Mouse (Mus musculus) CD4-positive naive resting alpha-beta T cell, adult 57 days (primary cell): ENCODE data around the gene Gabrg2. TPM values are rescaled to one million over a fixed set of nuclear protein-coding genes. Genes with fewer than 3 reads are reported as not detected.

Experiments used
- total RNA-seq: library from RNA; stranded (reverse); gene quantifications from one replicate; pipeline ENCODE4 v1.2.4, GENCODE M21; 2023

Gabrg2 gene
- not detected for total RNA-seq

GRCm38 (mm10) chr11:42000190-42001098 lies at the start of gene Gabrg2:
Gabrg2 (minus strand) TSS chr11:42000857.

Other genes with a start within 250 kb of the Gabrg2 start
- not detected for gene Gabra1, start 182.1 kb upstream of the Gabrg2 start, total RNA-seq